22 mouse cellular contexts compared by ENCODE assay signal in genomic region chr9:45009180-45010078, GRCm38 (mm10). TPM values are rescaled to one million over a fixed set of nuclear protein-coding genes. Genes with fewer than 3 reads are reported as not detected.
DNase-seq lines count a peak whose midpoint lies in the region; ATAC-seq and TF ChIP-seq lines count a peak whose summit lies in the region.
"Had no signal": no experiment of that assay in that cellular context is flagged by ENCODE, and none has a peak within 500 bp of the region (broad histone marks: within the 10 kb centered on the region; RNA-seq: fewer than 3 reads in every experiment).

Cd3e (minus strand) TSS chr9:45009627.

- intact Hi-C loops in heart, postnatal 25 days (cut with DNase I), result no loop called here

- no peak for DNase-seq in heart, postnatal 0 days (ENCODE audit: low spot score)
- DNase-seq in heart, postnatal 25 days (ENCODE audit: low spot score), result no peak
- peak; percentile 61 to 70 for DNase-seq in CD8-positive naive resting alpha-beta T cell, adult 2 months (ENCODE audit: low read depth in 2 of 2, low spot score in 2 of 2)
- DNase-seq in thymus, postnatal 0 days (ENCODE audit: low spot score), result peak; percentile 86
- DNase-seq in ovary, adult 18-20 months (ENCODE audit: low spot score), result no peak
- no peak for DNase-seq in midbrain, embryonic 10.5 days (ENCODE audit: low spot score)
- DNase-seq: cerebellum, adult 8-10 months; heart, adult 2 months; heart, postnatal 36 days; kidney, adult 8-10 months; kidney, postnatal 4 days; layer of hippocampus, postnatal 36 days; right cerebral cortex, adult 18-20 months had no signal

- H3K9me3 ChIP-seq in heart, postnatal 0 days (replicated peaks; ENCODE audit: control insufficient read depth, low read length), result no peaks in the 10 kb centered on the region
- H3K9me3 ChIP-seq in midbrain, embryonic 10.5 days (replicated peaks), result no peaks in the 10 kb centered on the region
- H3K9me3 ChIP-seq in intestine, embryonic 16.5 days (ENCODE audit: control insufficient read depth, low read length), result no peaks in the 10 kb centered on the region
- H3K9me3 ChIP-seq: embryonic facial prominence, embryonic 15.5 days; forebrain, embryonic 12.5 days; liver, embryonic 12.5 days had no signal

- H3K27me3 ChIP-seq in heart, postnatal 0 days (ENCODE audit: control insufficient read depth, insufficient read depth, low read length), result no peaks in the 10 kb centered on the region
- no peaks in the 10 kb centered on the region for H3K27me3 ChIP-seq in midbrain, embryonic 10.5 days (ENCODE audit: low read depth, poor library complexity, severe bottlenecking)
- no peaks in the 10 kb centered on the region; the same call in 1 of the 2 replicates for H3K27me3 ChIP-seq in intestine, embryonic 16.5 days (replicated peaks; ENCODE audit: control insufficient read depth, insufficient read depth, low read length)
- H3K27me3 ChIP-seq: embryonic facial prominence, embryonic 15.5 days had no signal

- no peak for TF ChIP-seq CTCF in heart, postnatal 0 days (IDR thresholded peaks at IDR 0.05; ENCODE audit: low read depth)
- TF ChIP-seq CTCF in bone marrow, adult 2 months (IDR thresholded peaks at IDR 0.05; ENCODE audit: control insufficient read depth, insufficient read depth, low read length), result no peak

- TF ChIP-seq POLR2A in bone marrow, adult 2 months (IDR thresholded peaks at IDR 0.05; ENCODE audit: borderline replicate concordance, control insufficient read depth, low read depth, low read length), result no peak

- H3K4me2 ChIP-seq in heart, postnatal 0 days (ENCODE audit: low read depth, low read length), result no peak within 1 kb of the TSS; the same call in 1 of the 2 replicates
- no peak within 1 kb of the TSS for H3K4me2 ChIP-seq in intestine, embryonic 16.5 days (ENCODE audit: low read depth, low read length)
- H3K4me2 ChIP-seq: embryonic facial prominence, embryonic 15.5 days; forebrain, embryonic 12.5 days; liver, embryonic 12.5 days had no signal

- WGBS in heart, postnatal 0 days, result 79% methylated on average over 19 of the region's 19 CpGs
- WGBS in bone marrow, adult 2 months, result 80% methylated on average over 19 of the region's 19 CpGs
- WGBS in midbrain, embryonic 10.5 days, result 88% methylated on average over 19 of the region's 19 CpGs
- 85% methylated on average over 19 of the region's 19 CpGs for WGBS in intestine, embryonic 16.5 days

- H3K36me3 ChIP-seq in heart, postnatal 0 days (replicated peaks; ENCODE audit: control insufficient read depth, insufficient read depth, low read length), result no peaks in the 10 kb centered on the region
- no peaks in the 10 kb centered on the region for H3K36me3 ChIP-seq in midbrain, embryonic 10.5 days
- H3K36me3 ChIP-seq in intestine, embryonic 16.5 days (ENCODE audit: control insufficient read depth, insufficient read depth, low read length), result no peaks in the 10 kb centered on the region
- H3K36me3 ChIP-seq: embryonic facial prominence, embryonic 15.5 days; forebrain, embryonic 12.5 days; liver, embryonic 12.5 days had no signal

- H3K9ac ChIP-seq in heart, postnatal 0 days (replicated peaks; ENCODE audit: low read depth, low read length), result no peak within 1 kb of the TSS
- H3K9ac ChIP-seq in intestine, embryonic 16.5 days (ENCODE audit: low read depth, low read length), result no peak within 1 kb of the TSS
- H3K9ac ChIP-seq: embryonic facial prominence, embryonic 15.5 days; forebrain, embryonic 12.5 days; liver, embryonic 12.5 days had no signal

- ATAC-seq in heart, postnatal 0 days (ENCODE audit: insufficient read depth, low read depth), result no peak
- no peak for ATAC-seq in intestine, embryonic 16.5 days
- ATAC-seq: hindbrain, embryonic 16.5 days; liver, embryonic 12.5 days; lung, postnatal 0 days had no signal

- peak within 1 kb of the TSS; percentile 22; the same call in 1 of the 2 replicates for H3K4me3 ChIP-seq in heart, postnatal 0 days (ENCODE audit: low read depth, low read length)
- H3K4me3 ChIP-seq in bone marrow, adult 2 months (replicated peaks; ENCODE audit: control insufficient read depth, low read depth, low read length), result peak within 1 kb of the TSS; percentile 10
- H3K4me3 ChIP-seq in midbrain, embryonic 10.5 days, result no peak within 1 kb of the TSS
- no peak within 1 kb of the TSS for H3K4me3 ChIP-seq in intestine, embryonic 16.5 days (ENCODE audit: low read length)
- H3K4me3 ChIP-seq: embryonic facial prominence, embryonic 15.5 days; forebrain, embryonic 12.5 days; heart, adult 2 months; liver, embryonic 12.5 days had no signal

- peak within 1 kb of the TSS; percentile 51; the same call in 1 of the 2 replicates for H3K27ac ChIP-seq in heart, postnatal 0 days (ENCODE audit: low read depth)
- H3K27ac ChIP-seq in bone marrow, adult 2 months (ENCODE audit: control insufficient read depth, insufficient read depth, low read depth, low read length, poor library complexity), result peak within 1 kb of the TSS; percentile 24
- H3K27ac ChIP-seq in midbrain, embryonic 10.5 days (replicated peaks), result no peak within 1 kb of the TSS
- H3K27ac ChIP-seq in intestine, embryonic 16.5 days (ENCODE audit: low read length), result no peak within 1 kb of the TSS
- H3K27ac ChIP-seq: embryonic facial prominence, embryonic 15.5 days; forebrain, embryonic 12.5 days; heart, adult 2 months; liver, embryonic 12.5 days had no signal

- TF ChIP-seq EP300 in heart, postnatal 0 days (IDR thresholded peaks at IDR 0.05; ENCODE audit: low read depth), result no peak

- H3K4me1 ChIP-seq in heart, postnatal 0 days (ENCODE audit: control insufficient read depth, insufficient read depth), result no peaks in the 10 kb centered on the region
- H3K4me1 ChIP-seq in bone marrow, adult 2 months (ENCODE audit: control insufficient read depth, insufficient read depth, low read length), result no peaks in the 10 kb centered on the region
- H3K4me1 ChIP-seq in midbrain, embryonic 10.5 days, result no peaks in the 10 kb centered on the region
- H3K4me1 ChIP-seq in intestine, embryonic 16.5 days (ENCODE audit: control insufficient read depth, insufficient read depth, low read length), result no peaks in the 10 kb centered on the region
- H3K4me1 ChIP-seq: embryonic facial prominence, embryonic 15.5 days; forebrain, embryonic 12.5 days; liver, embryonic 12.5 days had no signal

RNA-seq across cellular contexts. Expression of gene Cd3e, which starts in this region (rescaled TPM):
- total RNA-seq in heart, postnatal 0 days (2014; rRNA removed; ENCODE audit: low replicate concordance), result 0.27 TPM in 1 of 2 replicates, not detected in the other
- 0.14 TPM in 1 of 2 replicates, not detected in the other for polyA plus RNA-seq in heart, postnatal 0 days (2015; fragmentation: Nextera tagmentation; extraction: Ambion mirVana)
- under 1 TPM; 0.36 to 0.57 TPM for total RNA-seq in heart, postnatal 25 days (2021)
- polyA plus RNA-seq in bone marrow, adult 2 months (2011; ENCODE audit: insufficient read depth, insufficient read length, low replicate concordance, missing spikeins), result 1.8 and 4.8 TPM in 2 replicates
- polyA plus RNA-seq in thymus, postnatal 0 days (2015; fragmentation: Nextera tagmentation; extraction: Ambion mirVana), result 511 and 576 TPM in 2 replicates
- not detected in 2 replicates for polyA plus RNA-seq in midbrain, embryonic 10.5 days (2016; fragmentation: Nextera tagmentation; extraction: Ambion mirVana)
- 0.71 and 1.1 TPM in 2 replicates for polyA plus RNA-seq in intestine, embryonic 16.5 days (2015; fragmentation: Nextera tagmentation; extraction: Ambion mirVana)
- total RNA-seq: gastrocnemius, adult 18-20 months; layer of hippocampus, postnatal 36 days; left cerebral cortex, postnatal 36 days had no signal
- polyA plus RNA-seq: forebrain, embryonic 12.5 days; liver, embryonic 12.5 days had no signal

Comparison
In these comparisons a context has a peak if more than half of its experiments do, and no peak if none do; other contexts are left out.
1. RNA of gene Cd3e (polyA plus RNA-seq): 511 to 576 TPM in thymus, postnatal 0 days; 1.8 to 4.8 TPM in bone marrow, adult 2 months, 0.71 to 1.1 TPM in intestine, embryonic 16.5 days, 0.14 TPM in heart, postnatal 0 days and not detected in midbrain, embryonic 10.5 days; every median in the first group is over 10 times any median in the second.
2. DNase-seq: peak in CD8-positive naive resting alpha-beta T cell, adult 2 months (2 of 2) and thymus, postnatal 0 days (single experiment); none in heart, postnatal 0 days (single experiment), heart, postnatal 25 days (single experiment), ovary, adult 18-20 months (single experiment) and midbrain, embryonic 10.5 days (single experiment).
3. H3K27ac ChIP-seq: peak in heart, postnatal 0 days (single experiment) and bone marrow, adult 2 months (single experiment); none in midbrain, embryonic 10.5 days (single experiment) and intestine, embryonic 16.5 days (single experiment).
4. H3K4me3 ChIP-seq: peak in heart, postnatal 0 days (single experiment) and bone marrow, adult 2 months (single experiment); none in midbrain, embryonic 10.5 days (single experiment) and intestine, embryonic 16.5 days (single experiment).